Mouse (Mus musculus) CD4-positive, CD25-positive, alpha-beta regulatory T cell, adult 9 weeks (primary cell): ENCODE measurements around the gene Gm19965. TPM values are rescaled to one million over a fixed set of nuclear protein-coding genes. Genes with fewer than 3 reads are reported as not detected.

Experiments
- polyA plus RNA-seq: library from polyadenylated mRNA; unstranded; fragments of 100-300 nt; shearing (Covaris generic); gene quantifications from one replicate; pipeline ENCODE4 v1.2.1, GENCODE M21; 2017

Gm19965 gene
- polyA plus RNA-seq, result not detected

DNA sequence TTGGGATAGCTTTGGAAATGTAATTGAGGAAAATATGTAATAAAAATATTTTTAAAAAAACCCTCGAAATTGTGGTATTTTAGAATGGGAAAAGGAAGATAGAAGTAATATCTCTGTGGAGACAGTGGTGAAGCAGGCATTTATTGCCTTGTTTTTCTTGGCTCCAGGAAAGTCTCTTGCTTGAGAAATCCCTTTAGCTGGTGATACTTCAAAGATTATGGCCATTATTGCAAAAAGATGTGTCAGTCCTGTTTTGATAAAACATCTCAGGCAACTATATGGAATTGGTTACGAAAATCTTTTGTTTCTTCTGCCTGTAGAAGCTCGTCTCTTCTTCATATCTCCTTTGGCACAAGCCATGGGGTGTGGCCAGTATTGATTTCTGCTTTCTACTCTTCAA lies at the start of gene Gm19965:
Gm19965 (plus strand) TSS at position 301 of the 400 bp plus-strand sequence.

